Mouse (Mus musculus): ENCODE data around the gene Slc25a41. TPM values are rescaled to one million over a fixed set of nuclear protein-coding genes. Genes with fewer than 3 reads are reported as not detected.

The Slc25a41 gene
- polyA plus RNA-seq, 1 experiment from 2014 or later: not detected

GRCm38 (mm10) chr17:57062548-57062947, 21.1 kb upstream of the Slc25a41 start:
- Histone ChIP-seq H3K27ac (ENCODE audit: low read depth) (peak overlapping the region; percentile 86), H3K36me3 (replicated peaks; ENCODE audit: insufficient read depth, low read length) (0 out of 2 replicates have a peak, but pooled peaks cover 7% of the 10 kb centered on the region), H3K4me2 (ENCODE audit: low read depth, low read length) (peak overlapping the region; percentile 66), H3K4me1 (ENCODE audit: insufficient read depth) (peaks cover 25% of the 10 kb centered on the region), H3K27me3 (ENCODE audit: insufficient read depth, low read length) (peaks cover 32% of the 10 kb centered on the region), H3K4me3 (ENCODE audit: low read depth, low read length) (peak overlapping the region; percentile 52), H3K9ac (replicated peaks) (peak overlapping the region; percentile 70), H3K9me3 (ENCODE audit: low read length) (no peaks in the 10 kb centered on the region)
- 5% methylated on average over 22 of the region's 22 CpGs for WGBS (ENCODE audit: insufficient replicate concordance)
- no peak for ATAC-seq
- TF ChIP-seq EP300 (IDR thresholded peaks at IDR 0.05; ENCODE audit: low read depth): no peak
- TF ChIP-seq CTCF (IDR thresholded peaks at IDR 0.05; ENCODE audit: low read depth): no peak
- DNase-seq: no peak

GRCm38 (mm10) chr17:57062011-57062521, 20.6 kb upstream of the Slc25a41 start:
- peak overlapping the region; percentile 66 for H3K4me2 ChIP-seq (ENCODE audit: low read depth, low read length)
- H3K27ac ChIP-seq (ENCODE audit: low read depth): peak overlapping the region; percentile 86
- peak; percentile 78 for DNase-seq
- peak overlapping the region; percentile 52 for H3K4me3 ChIP-seq (ENCODE audit: low read depth, low read length)
- peak; percentile 10; the same call in 1 of the 2 replicates for ATAC-seq
- H3K4me1 ChIP-seq (ENCODE audit: insufficient read depth): peaks cover 25% of the 10 kb centered on the region
- 2% methylated on average over 37 of the region's 39 CpGs for WGBS (ENCODE audit: insufficient replicate concordance)
- peak overlapping the region; percentile 70 for H3K9ac ChIP-seq (replicated peaks)
- 0 out of 2 replicates have a peak, but pooled peaks cover 7% of the 10 kb centered on the region for H3K36me3 ChIP-seq (replicated peaks; ENCODE audit: insufficient read depth, low read length)
- TF ChIP-seq CTCF (IDR thresholded peaks at IDR 0.05; ENCODE audit: low read depth) (no peak), EP300 (IDR thresholded peaks at IDR 0.05; ENCODE audit: low read depth) (no peak)
- peaks cover 32% of the 10 kb centered on the region for H3K27me3 ChIP-seq (ENCODE audit: insufficient read depth, low read length)
- H3K9me3 ChIP-seq (ENCODE audit: low read length): no peaks in the 10 kb centered on the region

- no peak overlapping the region for H3K9ac ChIP-seq (replicated peaks)
- ATAC-seq (no peak), DNase-seq (no peak)
- H3K27ac ChIP-seq (ENCODE audit: low read depth): no peak overlapping the region; the same call in 1 of the 2 replicates
- TF ChIP-seq EP300 (IDR thresholded peaks at IDR 0.05; ENCODE audit: low read depth) (no peak), CTCF (IDR thresholded peaks at IDR 0.05; ENCODE audit: low read depth) (no peak)
- H3K9me3 ChIP-seq (ENCODE audit: low read length): no peaks in the 10 kb centered on the region
- peak overlapping the region; percentile 81 for H3K4me2 ChIP-seq (ENCODE audit: low read depth, low read length)
- H3K27me3 ChIP-seq (ENCODE audit: insufficient read depth, low read length): peaks cover 32% of the 10 kb centered on the region
- peaks cover 25% of the 10 kb centered on the region for H3K4me1 ChIP-seq (ENCODE audit: insufficient read depth)
- WGBS (ENCODE audit: insufficient replicate concordance): 33% methylated on average over 10 of the region's 10 CpGs
- H3K36me3 ChIP-seq (replicated peaks; ENCODE audit: insufficient read depth, low read length): 0 out of 2 replicates have a peak, but pooled peaks cover 5% of the 10 kb centered on the region
- H3K4me3 ChIP-seq (ENCODE audit: low read depth, low read length): 0 out of 2 replicates have a peak overlapping the region, but pooled peaks have one; percentile 75
These were observed 19.6 kb upstream of the Slc25a41 start for GRCm38 (mm10) chr17:57061069-57061468.

- peak overlapping the region; percentile 77 for H3K9ac ChIP-seq (replicated peaks)
- peak overlapping the region; percentile 75 for H3K4me3 ChIP-seq (ENCODE audit: low read depth, low read length)
- DNase-seq (peak; percentile 94), ATAC-seq (peak; percentile 86)
- H3K9me3 ChIP-seq (ENCODE audit: low read length): no peaks in the 10 kb centered on the region
- peak overlapping the region; percentile 91 for H3K27ac ChIP-seq (ENCODE audit: low read depth)
- peak overlapping the region; percentile 81 for H3K4me2 ChIP-seq (ENCODE audit: low read depth, low read length)
- under 1% methylated on average over 44 of the region's 44 CpGs for WGBS (ENCODE audit: insufficient replicate concordance)
- H3K36me3 ChIP-seq (replicated peaks; ENCODE audit: insufficient read depth, low read length): 0 out of 2 replicates have a peak, but pooled peaks cover 2% of the 10 kb centered on the region
- H3K27me3 ChIP-seq (ENCODE audit: insufficient read depth, low read length): peaks cover 32% of the 10 kb centered on the region
- H3K4me1 ChIP-seq (ENCODE audit: insufficient read depth): peaks cover 28% of the 10 kb centered on the region
- TF ChIP-seq EP300 (IDR thresholded peaks at IDR 0.05; ENCODE audit: low read depth): no peak
- peak; percentile 79 for TF ChIP-seq CTCF (IDR thresholded peaks at IDR 0.05; ENCODE audit: low read depth)
These were observed 18.9 kb upstream of the Slc25a41 start for GRCm38 (mm10) chr17:57060231-57060801.

GRCm38 (mm10) chr17:57059486-57059977, 18.1 kb upstream of the Slc25a41 start, which contains the start of gene Slc25a23:
TSS of gene Slc25a23 (minus strand) at chr17:57059863.
- 0% methylated on average over 19 of the region's 45 CpGs for WGBS (ENCODE audit: insufficient replicate concordance)
- H3K4me1 ChIP-seq (ENCODE audit: insufficient read depth): peaks cover 28% of the 10 kb centered on the region
- H3K4me3 ChIP-seq (ENCODE audit: low read depth, low read length): peak within 1 kb of the TSS; percentile 75
- H3K9me3 ChIP-seq (ENCODE audit: low read length): no peaks in the 10 kb centered on the region
- peak within 1 kb of the TSS; percentile 77 for H3K9ac ChIP-seq (replicated peaks)
- DNase-seq (peak; percentile 78), ATAC-seq (peak; percentile 51)
- H3K27me3 ChIP-seq (ENCODE audit: insufficient read depth, low read length): peaks cover 32% of the 10 kb centered on the region
- no peak for TF ChIP-seq EP300 (IDR thresholded peaks at IDR 0.05; ENCODE audit: low read depth)
- H3K36me3 ChIP-seq (replicated peaks; ENCODE audit: insufficient read depth, low read length): 0 out of 2 replicates have a peak, but pooled peaks cover 3% of the 10 kb centered on the region
- peak within 1 kb of the TSS; percentile 81 for H3K4me2 ChIP-seq (ENCODE audit: low read depth, low read length)
- H3K27ac ChIP-seq (ENCODE audit: low read depth): peak within 1 kb of the TSS; percentile 91

GRCm38 (mm10) chr17:57058891-57059485, 17.5 kb upstream of the Slc25a41 start, which contains the start of gene Crb3:
TSS of gene Crb3 (plus strand) at chr17:57059105.
- peak within 1 kb of the TSS; percentile 81 for H3K4me2 ChIP-seq (ENCODE audit: low read depth, low read length)
- TF ChIP-seq CTCF (IDR thresholded peaks at IDR 0.05; ENCODE audit: low read depth) (no peak), EP300 (IDR thresholded peaks at IDR 0.05; ENCODE audit: low read depth) (no peak)
- H3K27me3 ChIP-seq (ENCODE audit: insufficient read depth, low read length): peaks cover 32% of the 10 kb centered on the region
- peak within 1 kb of the TSS; percentile 77 for H3K9ac ChIP-seq (replicated peaks)
- peaks cover 28% of the 10 kb centered on the region for H3K4me1 ChIP-seq (ENCODE audit: insufficient read depth)
- H3K9me3 ChIP-seq (ENCODE audit: low read length): no peaks in the 10 kb centered on the region
- DNase-seq (peak; percentile 54), ATAC-seq (0 out of 2 replicates have a peak, but pooled peaks have one; percentile 6)
- peak within 1 kb of the TSS; percentile 75 for H3K4me3 ChIP-seq (ENCODE audit: low read depth, low read length)
- H3K36me3 ChIP-seq (replicated peaks; ENCODE audit: insufficient read depth, low read length): peaks cover 6% of the 10 kb centered on the region; the same call in 1 of the 2 replicates
- 10% methylated on average over 11 of the region's 22 CpGs for WGBS (ENCODE audit: insufficient replicate concordance)
- H3K27ac ChIP-seq (ENCODE audit: low read depth): peak within 1 kb of the TSS; percentile 91
